Mouse (Mus musculus) embryonic fibroblast, embryonic 13.5 days (primary cell): ENCODE results near the gene Preb.

Experiments used
- CTCF ChIP-seq: IDR thresholded peaks from 2 replicates; pipeline ENCODE4 v1.5.1; 2011; ENCODE audit warnings: mild to moderate bottlenecking, control low read depth, low read length, moderate library complexity, borderline replicate concordance; ENCODE audit not compliant: insufficient read depth
- POLR2A ChIP-seq: IDR thresholded peaks from 2 replicates; pipeline ENCODE4 v1.6.1; 2011; ENCODE audit warnings: low read depth, mild to moderate bottlenecking, control low read depth, low read length, moderate library complexity

DNA sequence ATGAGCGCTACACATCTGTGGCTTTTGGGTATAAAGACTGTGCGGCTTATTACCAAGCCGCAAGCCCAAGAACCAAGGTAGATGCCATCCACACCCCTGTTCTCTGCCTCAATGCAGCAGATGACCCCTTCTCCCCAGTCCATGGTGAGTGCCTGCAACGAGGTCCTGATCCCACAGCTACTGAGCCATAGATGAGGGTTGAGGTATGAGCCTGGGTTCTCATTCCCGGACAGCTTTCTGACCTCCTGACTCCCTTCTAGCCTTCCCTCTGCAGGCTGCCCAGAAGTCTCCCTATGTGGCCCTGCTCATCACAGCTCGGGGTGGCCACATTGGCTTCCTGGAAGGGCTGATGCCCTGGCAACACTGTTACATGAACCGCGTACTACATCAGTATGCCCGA lies 5.6 kb downstream of the Preb start:
- TF ChIP-seq CTCF (no peak), POLR2A (no peak)
